Mouse (Mus musculus): Measurements from ENCODE around the gene Ak1. TPM values are rescaled to one million over a fixed set of nuclear protein-coding genes. Genes with fewer than 3 reads are reported as not detected.

The Ak1 gene
- polyA plus RNA-seq, 1 experiment from 2014 or later, result 99.0 TPM

GRCm38 (mm10) chr2:32582830-32583799 is 38.4 kb upstream of the Ak1 start:
- ChIA-PET POLR2A (no interaction called here), CTCF (interaction anchor here (1.0 to 2.3 kb wide), 18 partner anchors 8 to 178 kb away, joined by 3 to 17 read pairs (median 4); partner anchors contain the start of genes 9430097D07Rik, Dpm2 and Pip5kl1)
- no peak for TF ChIP-seq CTCF (IDR thresholded peaks at IDR 0.05)
- H3K27me3 ChIP-seq, result no peaks in the 10 kb centered on the region
- ATAC-seq, result no peak
- in situ Hi-C loops (cut with MboI; ENCODE audit: low pct_unique_long_range_greater_than_20kb), result no loop called here
- no peak for DNase-seq (ENCODE audit: low read depth, low spot score)

GRCm38 (mm10) chr2:32585149-32585714 is 36.3 kb upstream of the Ak1 start:
- ChIA-PET CTCF (interaction anchor here (2.3 kb wide), 1 partner anchor 124 kb away, joined by 6 read pairs; no protein-coding TSS in a partner anchor), POLR2A (no interaction called here)
- DNase-seq (ENCODE audit: low read depth, low spot score), result no peak
- no peaks in the 10 kb centered on the region for H3K27me3 ChIP-seq
- ATAC-seq, result no peak
- no peak for TF ChIP-seq CTCF (IDR thresholded peaks at IDR 0.05)
- in situ Hi-C loops (cut with MboI; ENCODE audit: low pct_unique_long_range_greater_than_20kb), result loop anchor here (5.0 kb wide), 1 partner anchor 102 kb away; no protein-coding TSS in a partner anchor

- in situ Hi-C loops (cut with MboI; ENCODE audit: low pct_unique_long_range_greater_than_20kb), result loop anchor here (5.0 kb wide), 1 partner anchor 100 kb away; no protein-coding TSS in a partner anchor
- H3K27me3 ChIP-seq, result no peaks in the 10 kb centered on the region
- POLR2A ChIA-PET, result no interaction called here
- peak; percentile 68 for ATAC-seq
- DNase-seq (ENCODE audit: low read depth, low spot score), result no peak
- CTCF ChIA-PET, result interaction anchor here (0.7 to 2.3 kb wide), 4 partner anchors 12 to 122 kb away, joined by 3 to 6 read pairs (median 4); partner anchors contain the start of gene Pip5kl1
- TF ChIP-seq CTCF (IDR thresholded peaks at IDR 0.05), result no peak
These were observed 34.6 kb upstream of the Ak1 start, which contains the start of gene St6galnac4 for GRCm38 (mm10) chr2:32586871-32587351. TSS of gene St6galnac4 (plus strand) at chr2:32587095.

DNA sequence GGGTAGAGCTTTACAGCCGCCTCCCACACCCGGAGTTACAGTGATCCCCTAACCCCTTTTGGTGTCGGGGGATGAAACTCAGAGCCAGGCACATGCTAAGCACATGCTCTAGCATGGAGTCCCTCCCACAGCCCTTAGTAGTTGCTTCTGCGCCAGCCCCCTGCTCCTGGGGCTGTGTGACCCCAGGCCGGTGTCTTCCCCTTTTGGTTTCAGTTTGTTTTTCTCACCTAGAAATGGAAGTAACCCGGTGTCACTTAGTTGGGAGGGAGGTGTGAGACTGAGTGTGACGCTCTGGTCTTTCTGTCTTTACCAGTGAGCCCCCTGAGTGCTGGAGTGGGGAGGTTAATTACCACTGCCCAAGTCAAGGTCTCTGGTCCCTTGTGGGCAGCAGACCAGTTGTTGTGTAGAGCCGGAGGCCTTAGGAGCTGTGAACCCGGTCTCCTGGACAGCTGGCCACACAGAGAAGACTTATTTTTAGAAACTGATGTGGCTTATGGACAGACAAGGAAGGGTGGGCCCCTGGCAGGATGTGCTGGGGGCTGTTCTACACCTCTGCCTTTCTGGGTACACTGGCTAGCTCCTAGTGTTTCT is 33.7 kb upstream of the Ak1 start:
- H3K27me3 ChIP-seq, result no peaks in the 10 kb centered on the region
- in situ Hi-C loops (cut with MboI; ENCODE audit: low pct_unique_long_range_greater_than_20kb), result loop anchor here (5.0 kb wide), 1 partner anchor 99 kb away; no protein-coding TSS in a partner anchor
- no peak for TF ChIP-seq CTCF (IDR thresholded peaks at IDR 0.05)
- ATAC-seq (no peak), DNase-seq (ENCODE audit: low read depth, low spot score) (no peak)
- ChIA-PET CTCF (interaction anchor here (1.7 to 2.3 kb wide), 2 partner anchors 13 to 121 kb away, joined by 5 to 6 read pairs; partner anchors contain the start of gene Pip5kl1), POLR2A (no interaction called here)

DNA sequence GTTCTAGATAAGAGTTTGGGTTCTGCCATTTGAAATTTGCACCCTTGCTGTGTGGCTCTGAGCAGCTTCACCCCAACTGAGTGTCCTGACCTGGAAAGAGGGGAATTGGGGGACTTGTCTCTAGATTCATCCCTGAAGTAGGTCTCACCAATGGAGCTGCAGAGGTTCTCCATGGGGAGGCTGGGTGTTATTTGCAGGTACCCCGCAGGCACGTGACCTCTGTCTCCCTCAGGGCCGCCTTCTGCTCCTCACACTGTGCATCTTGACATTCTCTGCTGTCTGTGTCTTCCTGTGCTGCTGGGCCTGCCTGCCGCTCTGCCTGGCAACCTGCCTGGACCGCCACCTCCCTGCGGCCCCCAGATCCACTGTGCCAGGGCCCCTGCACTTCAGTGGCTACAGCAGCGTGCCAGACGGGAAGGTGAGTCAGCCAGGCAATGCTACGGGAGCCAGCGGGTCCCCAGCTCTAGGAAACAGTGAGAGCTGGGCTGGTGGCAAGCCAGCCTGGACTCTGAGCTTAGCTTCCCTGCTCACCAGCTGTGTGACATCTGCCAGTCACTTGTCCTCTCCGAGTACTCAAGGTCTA is 32.3 kb upstream of the Ak1 start:
- ChIA-PET CTCF (interaction anchor here (1.2 to 3.4 kb wide), 3 partner anchors 11 to 43 kb away, joined by 3 to 14 read pairs (median 3); no protein-coding TSS in a partner anchor), POLR2A (no interaction called here)
- TF ChIP-seq CTCF (IDR thresholded peaks at IDR 0.05), result no peak
- no peaks in the 10 kb centered on the region for H3K27me3 ChIP-seq
- in situ Hi-C loops (cut with MboI; ENCODE audit: low pct_unique_long_range_greater_than_20kb), result loop anchor here (5.0 kb wide), 1 partner anchor 98 kb away; no protein-coding TSS in a partner anchor
- no peak for DNase-seq (ENCODE audit: low read depth, low spot score)
- no peak for ATAC-seq

DNA sequence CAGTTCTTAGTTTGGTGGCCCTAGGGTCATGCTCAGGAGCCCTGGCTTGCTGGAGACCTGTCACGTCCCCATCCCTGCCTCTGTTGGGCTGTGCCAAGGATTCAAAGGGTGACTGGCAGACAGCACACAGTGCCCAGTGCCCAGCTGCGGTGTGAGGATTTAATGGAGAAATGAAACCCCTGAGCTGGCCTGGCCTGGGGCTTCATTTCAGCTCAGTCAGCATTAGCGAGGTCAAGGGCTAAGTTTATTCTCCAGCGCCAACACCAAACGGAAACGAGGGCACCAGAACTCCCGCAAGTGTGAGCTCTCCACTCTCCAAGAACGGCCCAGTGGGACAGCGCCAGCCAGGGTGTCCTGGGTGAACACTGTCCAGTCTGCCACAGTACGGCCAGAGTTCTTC is 31.3 kb upstream of the Ak1 start:
- in situ Hi-C loops (cut with MboI; ENCODE audit: low pct_unique_long_range_greater_than_20kb), result no loop called here
- TF ChIP-seq CTCF (IDR thresholded peaks at IDR 0.05), result no peak
- DNase-seq (ENCODE audit: low read depth, low spot score) (no peak), ATAC-seq (no peak)
- CTCF ChIA-PET, result interaction anchor here (1.2 to 3.4 kb wide), 3 partner anchors 10 to 42 kb away, joined by 3 to 14 read pairs (median 3); no protein-coding TSS in a partner anchor
- no peaks in the 10 kb centered on the region for H3K27me3 ChIP-seq
- POLR2A ChIA-PET, result no interaction called here

- ATAC-seq (no peak), DNase-seq (ENCODE audit: low read depth, low spot score) (no peak)
- in situ Hi-C loops (cut with MboI; ENCODE audit: low pct_unique_long_range_greater_than_20kb), result no loop called here
- TF ChIP-seq CTCF (IDR thresholded peaks at IDR 0.05), result no peak
- POLR2A ChIA-PET, result interaction anchor here (0.8 kb wide), 1 partner anchor 10 kb away, joined by 3 read pairs; no protein-coding TSS in a partner anchor
- CTCF ChIA-PET, result interaction anchor here (3.4 kb wide), 1 partner anchor 11 kb away, joined by 14 read pairs; no protein-coding TSS in a partner anchor
- H3K27me3 ChIP-seq, result no peaks in the 10 kb centered on the region
These were observed 30.3 kb upstream of the Ak1 start for GRCm38 (mm10) chr2:32591249-32591648.

DNA sequence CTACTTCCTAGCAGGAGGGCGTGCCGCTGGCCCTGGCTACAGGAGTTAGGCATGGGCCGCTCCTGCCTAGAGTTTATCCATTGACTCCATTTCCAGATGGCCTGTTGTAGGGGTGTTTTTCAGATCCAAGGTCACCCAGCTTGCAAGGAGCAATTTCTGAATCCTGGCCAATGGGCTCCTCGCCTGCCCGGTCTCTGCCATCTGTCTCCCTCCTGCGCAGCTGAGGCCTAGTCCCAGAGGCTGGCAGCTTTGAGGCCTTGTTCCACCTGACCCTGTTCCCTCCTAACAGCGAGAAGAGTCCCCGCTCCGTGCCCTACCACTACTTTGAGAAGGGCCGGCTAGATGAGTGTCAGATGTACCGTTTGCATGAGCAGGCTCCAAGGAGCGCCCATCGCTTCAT is 24.8 kb upstream of the Ak1 start:
- POLR2A ChIA-PET, result no interaction called here
- ATAC-seq (no peak), DNase-seq (ENCODE audit: low read depth, low spot score) (no peak)
- in situ Hi-C loops (cut with MboI; ENCODE audit: low pct_unique_long_range_greater_than_20kb), result no loop called here
- no peak for TF ChIP-seq CTCF (IDR thresholded peaks at IDR 0.05)
- CTCF ChIA-PET, result no interaction called here
- H3K27me3 ChIP-seq, result no peaks in the 10 kb centered on the region

DNA sequence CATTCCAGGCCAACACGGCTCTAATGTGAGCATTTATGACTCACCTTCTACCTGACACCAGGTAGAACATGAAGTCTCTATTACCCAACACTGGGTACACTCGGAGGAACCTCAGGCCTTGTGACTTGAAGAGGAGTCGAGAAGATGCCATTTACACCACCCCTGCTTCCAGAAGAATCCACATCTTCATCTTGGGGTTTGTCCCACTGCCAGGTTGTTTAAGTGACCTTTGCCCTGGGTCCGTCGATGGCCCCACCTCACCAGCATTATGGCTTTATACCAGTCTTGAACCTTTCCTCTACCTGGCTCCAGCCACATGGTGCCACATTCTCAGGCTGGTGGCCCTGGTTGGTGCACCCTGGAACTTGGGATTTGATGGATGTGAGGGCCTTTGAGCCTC is 24.3 kb upstream of the Ak1 start:
- CTCF ChIA-PET, result no interaction called here
- DNase-seq (ENCODE audit: low read depth, low spot score) (no peak), ATAC-seq (no peak)
- no peak for TF ChIP-seq CTCF (IDR thresholded peaks at IDR 0.05)
- POLR2A ChIA-PET, result no interaction called here
- no peaks in the 10 kb centered on the region for H3K27me3 ChIP-seq
- in situ Hi-C loops (cut with MboI; ENCODE audit: low pct_unique_long_range_greater_than_20kb), result no loop called here

- DNase-seq (ENCODE audit: low read depth, low spot score) (no peak), ATAC-seq (no peak)
- H3K27me3 ChIP-seq, result no peaks in the 10 kb centered on the region
- POLR2A ChIA-PET, result no interaction called here
- CTCF ChIA-PET, result no interaction called here
- in situ Hi-C loops (cut with MboI; ENCODE audit: low pct_unique_long_range_greater_than_20kb), result no loop called here
- TF ChIP-seq CTCF (IDR thresholded peaks at IDR 0.05), result no peak
These were observed 23.9 kb upstream of the Ak1 start for GRCm38 (mm10) chr2:32597699-32598098.

Data from Patski (cell line).